ENCODE assay signal across 16 mouse cellular contexts in the genomic region with DNA sequence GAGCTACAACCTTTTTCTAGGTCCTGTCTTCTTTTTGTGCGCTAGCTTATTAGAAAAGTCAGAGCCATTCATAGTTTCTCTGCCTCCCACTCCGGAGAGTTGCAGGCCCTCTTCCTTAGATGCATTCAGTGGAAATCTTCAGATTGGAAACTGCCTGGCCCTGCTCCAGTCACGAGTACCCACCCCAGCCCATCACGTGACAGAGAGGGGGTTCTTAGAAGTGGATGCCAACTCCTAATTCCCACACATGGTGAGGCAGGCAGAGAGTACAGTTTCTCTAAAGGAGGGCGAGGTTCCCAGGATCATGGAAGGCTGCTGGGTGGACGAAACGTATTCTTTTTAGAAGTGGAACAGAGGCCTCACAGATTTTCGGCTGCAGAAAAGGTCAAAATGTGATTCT. TPM values are rescaled to one million over a fixed set of nuclear protein-coding genes. Genes with fewer than 3 reads are reported as not detected.
"Had no signal": no experiment of that assay in that cellular context is flagged by ENCODE, and none has a peak within 500 bp of the region (broad histone marks: within the 10 kb centered on the region; RNA-seq: fewer than 3 reads in every experiment).

No protein-coding gene starts in this region.

- H3K4me1 ChIP-seq: liver, embryonic 13.5 days; megakaryocyte, embryonic 14.5 days had no signal

- H3K9me3 ChIP-seq: liver, embryonic 13.5 days; lung, embryonic 15.5 days; midbrain, embryonic 13.5 days; stomach, embryonic 15.5 days had no signal

- H3K27me3 ChIP-seq: lung, embryonic 15.5 days; stomach, embryonic 15.5 days had no signal

- DNase-seq: kidney, adult 9 months; kidney, postnatal 36 days; liver; liver, embryonic 13.5 days; liver, postnatal 0 days; lung, postnatal 14 days; right cerebral cortex, postnatal 14 days; thymus, adult 2 months; thymus, postnatal 36 days had no signal

- H3K9ac ChIP-seq: liver, embryonic 13.5 days; liver, postnatal 0 days; midbrain, embryonic 13.5 days; stomach, embryonic 15.5 days had no signal

- H3K36me3 ChIP-seq: liver, embryonic 13.5 days; lung, embryonic 15.5 days; midbrain, embryonic 13.5 days; stomach, embryonic 15.5 days had no signal

- ATAC-seq: liver, postnatal 0 days had no signal

- H3K27ac ChIP-seq: kidney, postnatal 0 days; layer of hippocampus, adult 2 months; liver, embryonic 13.5 days; lung, embryonic 15.5 days; macrophage; midbrain, embryonic 13.5 days; stomach, embryonic 15.5 days had no signal

RNA-seq across cellular contexts. Expression of gene BC067074, which starts 1.0 kb away (rescaled TPM):
- polyA plus RNA-seq: macrophage had no signal
